Mouse (Mus musculus) ES-Bruce4 (cell line): Measurements from ENCODE around the gene Cpa2.

Experiments
- CTCF ChIP-seq: IDR thresholded peaks from one replicate; pipeline ENCODE4 v1.8.1; 2011; ENCODE audit warnings: low read depth, low read length
- POLR2A ChIP-seq: IDR thresholded peaks from one replicate; pipeline ENCODE4 v1.8.1; 2011; ENCODE audit warnings: low read length; ENCODE audit not compliant: insufficient read depth

- no peak for TF ChIP-seq CTCF
- TF ChIP-seq POLR2A = no peak
These were observed 3.1 kb upstream of the Cpa2 start for GRCm38 (mm10) chr6:30538240-30538639.
